Mouse (Mus musculus) forebrain, embryonic 10.5 days (tissue): ENCODE results near the gene Katnb1. TPM values are rescaled to one million over a fixed set of nuclear protein-coding genes. Genes with fewer than 3 reads are reported as not detected.

ENCODE experiments used
- DNase-seq: peaks from one replicate; pipeline ENCODE4 v3.0.0-alpha.2; 2017; ENCODE audit warnings: low spot score; ENCODE audit errors: extremely low spot score
- H3K27ac ChIP-seq: fragments of 300-500 bp; sonication (generic); 2 replicates; pipeline ENCODE4 v1.5.1; 2016; ENCODE audit warnings: mild to moderate bottlenecking
- H3K27me3 ChIP-seq: fragments of 300-500 bp; sonication (generic); 2 replicates; pipeline ENCODE4 v1.6.1; 2016; ENCODE audit warnings: mild to moderate bottlenecking; ENCODE audit not compliant: poor library complexity, severe bottlenecking
- H3K36me3 ChIP-seq: fragments of 300-500 bp; sonication (generic); replicated peaks from 2 replicates; pipeline ENCODE4 v1.6.1; 2016; ENCODE audit warnings: mild to moderate bottlenecking, moderate library complexity
- H3K4me1 ChIP-seq: fragments of 300-500 bp; sonication (generic); 2 replicates; pipeline ENCODE4 v1.6.1; 2016
- H3K4me3 ChIP-seq: fragments of 300-500 bp; sonication (generic); 2 replicates; pipeline ENCODE4 v1.5.1; 2016; ENCODE audit warnings: mild to moderate bottlenecking, moderate library complexity
- H3K9me3 ChIP-seq: fragments of 300-500 bp; sonication (generic); 2 replicates; pipeline ENCODE4 v1.6.1; 2016; ENCODE audit warnings: mild to moderate bottlenecking, moderate library complexity
- WGBS: fragments of 180-500 bp; shearing (Covaris S2); methylation state at CpG from one replicate; pipeline ENCODE4 v1.1.7; 2016; 5-methylcytosine and 5-hydroxymethylcytosine counted together
- polyA plus RNA-seq: library from polyadenylated mRNA; unstranded; fragments of >200 nt; fragmentation: Nextera tagmentation; extraction: Ambion mirVana; gene quantifications from 2 replicates; pipeline ENCODE4 v1.2.1, GENCODE M21; 2016

Katnb1 gene
- polyA plus RNA-seq: 30.7 and 33.1 TPM in 2 replicates

DNA sequence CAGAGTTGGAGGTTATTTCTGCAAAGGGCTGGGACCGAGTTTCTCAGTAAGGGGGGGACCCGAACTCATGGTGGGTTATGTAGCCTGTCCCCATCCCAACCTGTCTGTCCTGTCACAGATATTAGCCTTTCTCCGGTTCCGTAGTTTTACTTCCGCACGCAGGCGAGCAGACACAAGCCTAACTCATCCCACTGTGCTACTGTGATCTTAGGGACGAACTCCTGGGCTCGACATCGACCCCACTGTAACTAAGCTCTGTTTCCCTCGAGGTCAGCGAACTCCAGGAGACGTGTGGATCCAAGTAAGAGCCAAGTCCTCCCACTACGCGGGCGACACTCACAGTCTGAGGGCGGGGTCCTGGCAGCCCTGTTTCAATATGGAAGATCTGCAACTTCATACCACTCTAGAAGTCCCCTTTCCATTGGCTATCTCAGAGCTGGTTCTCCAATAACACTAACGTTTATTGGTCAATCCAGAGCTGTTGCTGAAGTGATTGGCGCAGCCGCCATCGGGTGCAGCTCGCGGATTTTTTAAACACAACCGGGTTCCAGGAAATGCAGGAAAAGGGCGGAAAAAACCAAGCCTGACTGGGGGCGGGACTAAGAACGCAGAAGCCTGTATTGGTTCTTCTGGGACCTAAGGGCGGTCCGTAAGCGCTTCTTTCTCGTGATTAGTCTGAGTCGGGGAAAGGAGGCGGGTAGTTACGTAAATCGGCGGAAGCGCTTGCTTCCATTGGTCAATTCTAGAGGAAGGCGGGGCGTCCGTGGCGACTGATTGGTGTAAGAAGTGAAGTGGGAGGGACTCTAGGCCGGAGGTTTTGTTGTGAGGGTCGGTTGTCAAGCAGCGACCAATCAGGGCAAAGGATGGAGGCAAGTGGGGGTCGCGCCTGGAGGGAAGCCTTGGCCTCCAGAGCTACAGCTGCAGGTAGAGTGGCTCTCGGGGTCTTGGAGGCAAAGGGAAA is at the start of gene Katnb1:
Katnb1 (plus strand) TSS at position 806 of the 961 bp plus-strand sequence.
- Histone ChIP-seq H3K4me1 (peaks cover 27% of the 10 kb centered on the region), H3K9me3 (no peaks in the 10 kb centered on the region), H3K4me3 (peak within 1 kb of the TSS; percentile 82), H3K27ac (peak within 1 kb of the TSS; percentile 89), H3K27me3 (no peaks in the 10 kb centered on the region), H3K36me3 (peaks cover 24% of the 10 kb centered on the region)
- DNase-seq: peak; percentile 98
- under 1% methylated on average over 47 of the region's 47 CpGs for WGBS

DNA sequence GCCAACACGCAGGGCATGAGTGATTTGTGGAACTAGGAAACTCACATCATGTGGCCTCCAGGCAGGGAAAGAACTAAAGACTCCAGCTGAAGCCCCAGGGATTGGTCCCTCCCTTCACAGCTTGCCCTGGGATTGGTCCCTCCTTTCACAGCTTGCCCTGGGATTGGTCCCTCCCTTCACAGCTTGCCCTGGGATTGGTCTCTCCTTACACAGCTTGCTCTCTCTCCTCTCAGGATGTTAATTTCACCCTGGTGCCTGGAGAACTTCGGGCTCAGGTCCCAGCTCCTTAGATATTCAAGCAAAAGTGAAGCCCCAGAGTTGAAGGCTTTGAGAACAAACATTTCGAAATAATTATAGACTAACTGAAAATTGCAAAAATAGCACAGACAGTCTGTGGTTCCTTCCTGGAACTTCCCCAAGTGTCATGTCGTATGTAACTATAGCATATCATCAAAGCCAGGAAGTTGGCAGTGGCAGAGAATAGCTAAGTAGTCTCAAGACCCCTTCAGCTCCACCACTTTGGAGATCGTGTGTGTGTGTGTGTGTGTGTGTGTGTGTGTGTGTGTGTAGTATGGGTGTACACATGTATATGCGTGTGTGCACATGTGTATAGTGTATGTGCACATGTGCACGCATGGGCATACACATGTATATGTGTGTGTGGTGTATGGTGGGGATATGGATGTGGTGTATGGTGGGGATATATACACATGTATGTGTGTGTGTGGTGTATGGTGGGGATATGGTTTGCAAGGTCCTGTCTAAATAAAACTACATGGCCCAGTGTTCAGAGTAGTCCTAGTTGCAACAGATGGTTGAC is 43.7 kb upstream of the Katnb1 start:
- 76% methylated on average over 7 of the region's 7 CpGs for WGBS

DNA sequence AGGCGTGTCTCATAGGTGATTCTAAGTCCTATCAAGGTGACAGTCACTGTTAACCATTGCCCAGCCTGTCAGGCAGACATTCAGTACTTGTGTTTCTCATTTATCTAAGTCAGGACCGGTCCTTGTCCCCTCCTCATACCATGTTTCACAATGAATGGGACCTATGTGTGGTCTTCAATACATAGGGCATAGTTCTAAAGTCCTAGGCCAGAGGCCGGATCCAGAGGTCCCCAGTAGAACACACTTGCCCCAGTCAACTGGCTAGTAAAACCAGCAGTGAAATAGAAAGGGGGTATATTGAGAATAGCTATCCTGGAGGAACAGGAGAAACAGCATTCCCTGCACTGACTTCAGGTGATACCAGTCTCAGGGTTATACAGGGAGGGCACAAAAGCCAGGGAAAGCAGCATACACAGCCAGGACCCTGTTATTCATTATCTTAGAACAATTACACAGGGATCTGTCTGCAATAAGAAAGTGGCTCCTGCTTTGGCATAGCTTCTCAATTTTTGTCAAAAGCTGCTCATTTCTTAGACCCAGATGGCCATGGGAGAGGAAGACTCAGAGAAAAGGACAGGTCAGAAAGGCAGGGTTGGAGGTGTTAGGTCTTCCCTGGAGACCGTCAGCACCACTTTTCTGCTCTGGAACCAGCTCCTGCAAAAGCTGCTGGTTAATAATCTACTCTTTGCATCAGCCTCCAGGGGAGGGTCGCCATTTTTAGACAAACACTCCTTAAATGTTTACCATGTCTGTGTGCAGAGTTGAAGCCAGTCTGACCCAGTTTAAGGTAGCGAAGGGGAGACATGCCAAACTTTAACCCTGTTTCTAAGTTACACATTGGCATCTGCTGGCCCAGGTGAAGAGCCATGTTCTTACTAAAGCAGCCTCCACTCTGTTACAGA is 38.9 kb upstream of the Katnb1 start:
- 77% methylated on average over 6 of the region's 6 CpGs for WGBS

More for the DNA sequence above, 43.7 kb upstream of the Katnb1 start:
- Histone ChIP-seq H3K27me3 (no peaks in the 10 kb centered on the region), H3K27ac (no peak overlapping the region), H3K9me3 (no peaks in the 10 kb centered on the region), H3K36me3 (no peaks in the 10 kb centered on the region), H3K4me1 (0 out of 2 replicates have a peak, but pooled peaks cover 4% of the 10 kb centered on the region), H3K4me3 (no peak overlapping the region)
- DNase-seq: no peak

DNA sequence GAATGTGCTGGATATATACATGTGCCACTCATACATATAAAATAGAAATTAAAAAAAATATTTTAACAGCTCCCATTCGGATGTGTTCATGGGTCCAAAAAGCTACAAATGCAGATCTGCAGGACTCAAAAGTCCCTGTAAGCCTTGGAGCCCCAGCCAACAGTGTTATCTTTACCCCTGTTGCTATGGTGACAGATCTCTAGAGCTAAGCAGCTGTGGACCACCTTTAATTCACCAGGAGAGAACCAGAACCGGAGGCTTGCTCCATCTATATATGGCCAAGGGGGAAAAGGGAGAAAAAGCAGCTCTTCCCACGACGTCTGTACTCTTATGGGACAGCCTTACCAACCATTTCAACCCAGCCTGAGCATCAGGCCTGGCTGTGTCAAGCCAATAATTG is 36.2 kb upstream of the Katnb1 start:
- WGBS: 70% methylated on average over 4 of the region's 4 CpGs
- Histone ChIP-seq H3K27ac (no peak overlapping the region), H3K36me3 (no peaks in the 10 kb centered on the region), H3K4me3 (no peak overlapping the region), H3K9me3 (no peaks in the 10 kb centered on the region), H3K27me3 (no peaks in the 10 kb centered on the region), H3K4me1 (peaks cover 19% of the 10 kb centered on the region)
- no peak for DNase-seq

More for the DNA sequence above, 38.9 kb upstream of the Katnb1 start:
- no peak for DNase-seq
- H3K27me3 ChIP-seq: no peaks in the 10 kb centered on the region
- H3K36me3 ChIP-seq: no peaks in the 10 kb centered on the region
- H3K4me1 ChIP-seq: peaks cover 10% of the 10 kb centered on the region; the same call in 1 of the 2 replicates
- H3K9me3 ChIP-seq: no peaks in the 10 kb centered on the region
- H3K4me3 ChIP-seq: no peak overlapping the region
- no peak overlapping the region for H3K27ac ChIP-seq

DNA sequence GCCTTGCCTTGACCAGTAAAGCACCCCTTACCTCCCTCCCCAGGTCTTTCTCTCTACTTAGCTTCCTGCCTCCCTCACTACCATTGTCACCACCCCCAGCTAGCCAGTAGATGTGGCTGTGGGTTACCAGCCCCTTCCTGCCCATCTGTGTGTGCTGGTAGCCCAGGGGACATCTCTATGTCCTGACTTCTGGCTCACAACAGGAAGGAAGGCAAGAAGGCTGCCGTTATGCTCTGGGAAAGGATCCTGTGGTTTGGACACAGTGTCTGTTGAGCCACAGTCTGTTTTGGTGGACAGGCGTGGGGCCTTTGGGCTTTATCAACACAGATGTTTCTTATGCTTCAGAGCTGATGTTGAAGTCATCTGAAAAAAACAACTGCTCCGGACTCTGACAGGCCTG is 34.0 kb upstream of the Katnb1 start:
- Histone ChIP-seq H3K9me3 (no peaks in the 10 kb centered on the region), H3K27me3 (no peaks in the 10 kb centered on the region), H3K4me3 (no peak overlapping the region), H3K36me3 (no peaks in the 10 kb centered on the region), H3K27ac (no peak overlapping the region), H3K4me1 (peaks cover 19% of the 10 kb centered on the region)
- WGBS: 82% methylated on average over 3 of the region's 3 CpGs
- DNase-seq: no peak

DNA sequence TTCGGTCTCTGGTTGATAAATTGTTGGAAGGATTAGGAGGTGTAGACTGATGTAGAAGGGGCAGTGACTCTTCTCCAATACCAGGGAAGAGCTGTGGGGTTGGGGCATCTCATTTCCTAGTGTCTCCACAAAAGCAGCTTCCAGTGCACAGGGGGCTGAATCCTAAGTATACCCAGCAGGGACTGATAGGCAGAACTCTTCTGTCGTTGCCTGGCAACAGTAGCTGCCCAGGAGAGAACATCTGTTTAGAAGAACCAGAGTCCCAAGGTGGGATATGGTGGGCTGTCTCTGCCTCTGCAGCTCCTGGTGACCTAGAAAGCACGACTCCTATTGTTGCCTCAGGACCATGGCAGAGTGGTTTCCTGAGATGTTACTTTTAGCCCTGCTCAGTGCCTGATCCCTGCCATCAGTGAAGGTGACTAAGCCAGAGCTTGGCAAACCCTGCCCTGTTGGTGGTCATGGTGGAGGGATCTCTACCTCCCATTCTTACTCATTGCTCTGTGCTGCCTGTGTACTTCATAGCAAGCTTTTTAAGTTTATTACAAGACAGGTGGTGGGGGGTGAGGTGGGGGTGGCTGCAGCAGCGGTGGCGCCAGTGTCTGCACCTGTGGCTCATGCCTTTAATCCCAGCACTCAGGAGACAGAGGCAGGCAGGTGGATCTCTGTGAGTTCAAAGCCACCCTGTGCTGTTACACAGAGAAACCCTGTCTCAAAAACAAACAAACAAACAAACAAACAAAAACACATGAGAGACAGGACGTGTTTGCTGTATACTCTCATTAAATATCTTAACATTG is 32.9 kb upstream of the Katnb1 start:
- no peak overlapping the region for H3K27ac ChIP-seq
- 76% methylated on average over 6 of the region's 6 CpGs for WGBS
- no peak overlapping the region for H3K4me3 ChIP-seq
- no peak for DNase-seq
- H3K4me1 ChIP-seq: peaks cover 19% of the 10 kb centered on the region
- no peaks in the 10 kb centered on the region for H3K9me3 ChIP-seq
- no peaks in the 10 kb centered on the region for H3K36me3 ChIP-seq
- H3K27me3 ChIP-seq: no peaks in the 10 kb centered on the region

DNA sequence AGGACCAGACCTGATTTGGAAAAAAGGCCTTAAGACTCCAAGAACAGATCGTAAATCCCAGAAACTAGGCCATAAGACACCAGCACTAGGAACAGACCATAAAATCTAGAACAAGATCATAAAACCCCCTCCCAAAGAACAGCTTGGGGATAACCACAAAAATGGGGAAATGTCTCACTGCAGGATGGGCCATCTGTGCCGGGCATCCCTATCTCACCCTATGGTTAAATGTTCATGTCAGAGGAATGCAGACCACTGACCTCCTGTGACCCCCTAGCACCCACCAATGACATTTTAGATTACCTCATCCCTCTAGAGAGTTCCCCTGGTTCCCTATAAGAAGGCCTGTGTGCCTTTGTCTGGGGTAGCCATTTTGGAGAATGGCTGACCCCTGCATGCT is 31.4 kb upstream of the Katnb1 start:
- DNase-seq: no peak
- no peak overlapping the region for H3K27ac ChIP-seq
- 88% methylated on average over 2 of the region's 2 CpGs for WGBS
- H3K4me3 ChIP-seq: no peak overlapping the region
- no peaks in the 10 kb centered on the region for H3K36me3 ChIP-seq
- no peaks in the 10 kb centered on the region for H3K27me3 ChIP-seq
- peaks cover 19% of the 10 kb centered on the region for H3K4me1 ChIP-seq
- H3K9me3 ChIP-seq: no peaks in the 10 kb centered on the region

DNA sequence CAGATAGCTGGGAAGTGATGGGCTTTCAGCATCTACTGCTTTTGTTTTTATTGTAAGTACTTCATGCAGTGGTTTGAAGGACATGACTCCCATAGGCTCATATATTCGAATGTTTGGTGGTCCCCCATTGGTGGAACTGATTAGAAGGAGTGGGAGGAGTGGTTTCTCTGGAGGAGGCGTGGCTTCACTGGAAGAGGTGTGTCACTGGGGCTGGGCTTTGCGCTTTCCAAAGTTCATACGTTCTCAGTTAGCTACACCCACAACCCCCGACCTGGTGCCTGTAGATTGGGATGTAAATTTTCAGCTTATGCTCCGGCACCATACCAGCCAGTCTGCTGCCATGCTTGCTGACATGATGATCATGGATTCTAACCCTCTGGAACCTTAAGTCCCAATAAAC is 26.5 kb upstream of the Katnb1 start:
- 64% methylated on average over 6 of the region's 6 CpGs for WGBS
- Histone ChIP-seq H3K9me3 (no peaks in the 10 kb centered on the region), H3K4me1 (peaks cover 6% of the 10 kb centered on the region), H3K27me3 (no peaks in the 10 kb centered on the region), H3K27ac (no peak overlapping the region), H3K36me3 (no peaks in the 10 kb centered on the region), H3K4me3 (no peak overlapping the region)
- DNase-seq: no peak

DNA sequence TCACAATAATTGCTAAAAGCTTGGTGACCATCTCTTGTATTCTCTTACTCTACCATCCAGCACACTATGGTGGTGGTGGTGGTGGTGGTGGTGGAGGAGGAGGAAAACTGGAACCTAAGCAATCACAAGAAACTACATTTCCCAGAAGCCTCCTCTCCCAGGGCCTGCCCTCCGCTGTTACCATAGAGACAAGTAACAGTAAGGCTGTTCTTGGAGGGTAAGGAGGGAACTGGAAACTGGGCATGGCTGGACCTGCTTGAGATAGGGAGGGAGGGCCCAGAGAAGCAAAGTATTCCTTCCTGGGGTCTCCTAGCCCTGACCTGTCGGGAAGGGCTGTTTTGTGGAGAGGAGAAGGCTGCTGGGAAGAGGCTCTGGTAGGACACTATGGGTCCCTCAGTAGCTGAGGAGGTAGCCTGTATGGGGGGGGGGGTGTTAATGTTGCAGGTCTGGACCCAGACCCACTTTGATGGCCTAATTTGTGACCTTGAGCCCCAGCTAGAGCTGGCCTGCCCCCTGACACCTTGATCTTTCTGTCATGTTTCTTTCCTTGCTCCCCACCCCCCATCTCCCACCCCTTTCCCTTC is 26.0 kb upstream of the Katnb1 start, which contains the start of gene Drc7:
Drc7 (plus strand) TSS at position 177 of the 584 bp plus-strand sequence.
- peaks cover 6% of the 10 kb centered on the region for H3K4me1 ChIP-seq
- no peaks in the 10 kb centered on the region for H3K27me3 ChIP-seq
- no peaks in the 10 kb centered on the region for H3K36me3 ChIP-seq
- WGBS: 16% methylated on average over 2 of the region's 2 CpGs
- no peaks in the 10 kb centered on the region for H3K9me3 ChIP-seq
- H3K27ac ChIP-seq: no peak within 1 kb of the TSS
- DNase-seq: peak; percentile 23
- H3K4me3 ChIP-seq: no peak within 1 kb of the TSS

DNA sequence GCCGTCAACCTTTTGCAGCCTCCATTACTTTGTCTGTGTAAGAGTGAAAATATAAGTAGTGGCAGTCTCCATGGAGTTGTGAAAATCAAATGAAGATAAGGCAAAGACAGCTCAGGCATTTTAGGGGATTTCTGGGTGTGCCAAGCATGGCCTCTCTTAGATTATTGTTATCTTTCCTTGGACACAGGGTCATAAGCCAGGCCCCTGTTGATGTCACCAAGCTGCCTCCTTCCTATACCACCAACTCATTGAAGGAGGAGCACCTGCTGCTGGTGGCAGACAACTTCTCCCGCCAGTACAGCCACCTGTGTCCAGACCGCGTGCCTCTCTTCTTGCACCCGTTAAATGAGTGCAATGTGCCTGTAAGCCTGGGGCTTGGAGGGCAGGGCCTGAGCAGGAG is 24.6 kb upstream of the Katnb1 start:
- no peaks in the 10 kb centered on the region for H3K36me3 ChIP-seq
- H3K4me1 ChIP-seq: peaks cover 6% of the 10 kb centered on the region
- H3K27ac ChIP-seq: no peak overlapping the region
- WGBS: 79% methylated on average over 5 of the region's 5 CpGs
- no peak overlapping the region for H3K4me3 ChIP-seq
- H3K27me3 ChIP-seq: no peaks in the 10 kb centered on the region
- H3K9me3 ChIP-seq: no peaks in the 10 kb centered on the region
- DNase-seq: no peak

DNA sequence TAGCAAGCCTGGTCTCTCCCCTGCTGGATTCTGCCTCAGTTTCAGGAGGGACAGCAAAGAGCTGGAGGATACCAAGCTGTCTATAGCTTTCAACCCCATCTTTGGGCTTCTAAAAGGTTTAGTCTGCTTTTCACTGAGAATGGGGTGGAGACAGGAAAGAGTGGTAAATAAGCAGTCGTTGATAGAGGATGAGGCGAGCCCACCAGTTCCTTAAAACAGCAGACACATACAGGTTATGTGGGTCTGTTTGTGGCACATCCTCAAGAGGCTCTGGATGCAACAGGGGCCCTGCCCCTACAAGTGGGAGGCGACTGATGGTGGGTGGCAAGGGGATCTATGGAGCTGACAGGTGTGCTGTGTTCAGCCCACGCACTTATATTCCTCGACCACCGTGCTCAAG is 22.3 kb upstream of the Katnb1 start:
- Histone ChIP-seq H3K4me1 (peaks cover 6% of the 10 kb centered on the region), H3K27me3 (no peaks in the 10 kb centered on the region), H3K36me3 (no peaks in the 10 kb centered on the region), H3K4me3 (no peak overlapping the region), H3K9me3 (no peaks in the 10 kb centered on the region), H3K27ac (no peak overlapping the region)
- 85% methylated on average over 6 of the region's 6 CpGs for WGBS
- no peak for DNase-seq
